Mouse (Mus musculus) midbrain, embryonic 12.5 days (tissue): ENCODE results near the gene Ext2. TPM values are rescaled to one million over a fixed set of nuclear protein-coding genes. Genes with fewer than 3 reads are reported as not detected.

Experiments used
- ATAC-seq: fragments of 200-750 bp; cut with Nextera tagmentation; 2 replicates; pipeline ENCODE4 v1.8.0; 2017; ENCODE audit warnings: low read depth, moderate TSS enrichment, moderate library complexity; ENCODE audit not compliant: low FRiP score
- H3K27ac ChIP-seq: fragments of 300-500 bp; sonication (generic); replicated peaks from 2 replicates; pipeline ENCODE4 v1.5.1; 2016; ENCODE audit warnings: mild to moderate bottlenecking
- H3K27me3 ChIP-seq: fragments of 300-500 bp; sonication (generic); 2 replicates; pipeline ENCODE4 v1.6.1; 2016; ENCODE audit warnings: mild to moderate bottlenecking
- H3K36me3 ChIP-seq: fragments of 300-500 bp; sonication (generic); 2 replicates; pipeline ENCODE4 v1.6.1; 2016
- H3K4me1 ChIP-seq: fragments of 300-500 bp; sonication (generic); 2 replicates; pipeline ENCODE4 v1.6.1; 2016
- H3K4me2 ChIP-seq: fragments of 300-500 bp; sonication (generic); replicated peaks from 2 replicates; pipeline ENCODE4 v1.6.1; 2016; ENCODE audit warnings: mild to moderate bottlenecking, moderate library complexity
- H3K4me3 ChIP-seq: fragments of 300-500 bp; sonication (generic); 2 replicates; pipeline ENCODE4 v1.5.1; 2016; ENCODE audit warnings: mild to moderate bottlenecking
- H3K9ac ChIP-seq: fragments of 300-500 bp; sonication (generic); replicated peaks from 2 replicates; pipeline ENCODE4 v1.6.1; 2016; ENCODE audit warnings: mild to moderate bottlenecking, moderate library complexity
- H3K9me3 ChIP-seq: fragments of 300-500 bp; sonication (generic); 2 replicates; pipeline ENCODE4 v1.6.1; 2016; ENCODE audit warnings: mild to moderate bottlenecking
- WGBS: fragments of 180-500 bp; shearing (Covaris S2); methylation state at CpG from one replicate; pipeline ENCODE4 v1.1.7; 2016; 5-methylcytosine and 5-hydroxymethylcytosine counted together
- polyA plus RNA-seq: library from polyadenylated mRNA; unstranded; fragments of >200 nt; fragmentation: Nextera tagmentation; extraction: Ambion mirVana; gene quantifications from 2 replicates; pipeline ENCODE4 v1.2.1, GENCODE M21; 2016

Gene Ext2
- polyA plus RNA-seq, 1 experiment from 2014 or later = 75.3 TPM

DNA sequence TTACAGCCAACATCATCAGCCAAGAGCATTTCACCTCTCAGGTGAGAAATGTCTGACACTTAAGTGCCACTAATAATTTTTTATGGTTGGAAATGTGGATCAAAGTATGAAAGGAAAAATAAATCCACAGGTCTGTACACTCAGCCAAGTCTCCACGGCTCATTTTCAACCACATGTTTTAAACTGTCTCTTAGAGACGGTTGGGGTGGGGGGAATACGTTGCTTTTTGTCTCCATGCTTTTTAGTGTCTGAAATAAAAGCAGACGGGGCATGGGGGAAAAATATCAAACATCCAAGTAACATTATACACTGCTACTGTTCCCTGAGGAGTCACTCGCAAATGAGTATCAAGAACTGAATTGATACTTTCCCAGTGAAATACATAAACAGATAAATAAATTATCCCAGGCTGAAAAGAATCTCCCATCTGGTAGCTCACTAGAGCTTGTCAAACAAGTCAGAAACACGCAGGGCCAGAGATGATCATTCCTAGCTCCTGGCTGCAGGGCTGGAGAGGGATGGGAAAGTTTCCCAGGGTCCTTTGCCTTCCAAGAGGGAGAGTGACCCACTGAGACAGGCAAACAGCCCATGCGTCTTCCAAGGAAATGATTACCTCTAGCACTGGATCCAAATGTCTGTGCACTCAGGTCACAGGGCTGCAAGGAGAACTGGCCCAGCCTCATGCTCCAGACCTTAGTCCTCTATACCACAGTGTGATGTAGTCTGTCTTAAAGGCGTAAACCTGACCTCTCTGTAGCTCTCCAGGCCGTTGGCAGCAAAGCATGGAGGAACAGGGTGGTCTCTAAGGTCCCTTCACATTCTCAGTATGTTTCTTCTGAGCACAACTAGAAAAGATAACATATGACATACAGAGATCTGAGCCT lies 102.3 kb downstream of the Ext2 start:
- no peak overlapping the region for H3K4me2 ChIP-seq
- H3K27ac ChIP-seq = no peak overlapping the region
- H3K9ac ChIP-seq = no peak overlapping the region
- ATAC-seq = no peak
- H3K27me3 ChIP-seq = no peaks in the 10 kb centered on the region
- WGBS = 79% methylated on average over 9 of the region's 9 CpGs
- H3K4me3 ChIP-seq = no peak overlapping the region
- peaks cover 1% of the 10 kb centered on the region; the same call in 1 of the 2 replicates for H3K9me3 ChIP-seq
- H3K36me3 ChIP-seq = peaks cover 6% of the 10 kb centered on the region; the same call in 1 of the 2 replicates
- H3K4me1 ChIP-seq = no peaks in the 10 kb centered on the region

DNA sequence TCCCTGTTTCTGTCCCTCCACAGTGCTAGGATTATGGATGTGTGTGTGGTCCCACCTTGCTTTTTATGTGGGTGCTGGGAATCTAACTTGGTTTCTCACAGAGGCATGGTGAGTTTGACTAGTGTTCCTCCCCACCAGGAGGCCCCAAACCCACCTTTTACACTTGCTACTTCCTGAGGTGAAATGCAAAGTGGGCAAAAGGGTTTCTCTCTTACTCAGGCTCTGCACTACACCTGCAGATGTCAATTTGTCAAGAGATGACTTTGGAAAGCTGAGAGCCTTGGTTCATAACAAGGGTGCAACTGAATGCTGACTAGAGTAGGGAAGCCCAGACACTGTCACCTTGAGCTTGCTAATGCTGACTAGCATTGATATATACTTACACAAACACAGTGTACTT lies 109.1 kb downstream of the Ext2 start:
- no peaks in the 10 kb centered on the region for H3K27me3 ChIP-seq
- no peak overlapping the region for H3K9ac ChIP-seq
- no peak overlapping the region for H3K4me3 ChIP-seq
- no peak for ATAC-seq
- H3K4me2 ChIP-seq = no peak overlapping the region
- H3K9me3 ChIP-seq = no peaks in the 10 kb centered on the region
- peaks cover 6% of the 10 kb centered on the region; the same call in 1 of the 2 replicates for H3K36me3 ChIP-seq
- no peaks in the 10 kb centered on the region for H3K4me1 ChIP-seq
- no peak overlapping the region for H3K27ac ChIP-seq

DNA sequence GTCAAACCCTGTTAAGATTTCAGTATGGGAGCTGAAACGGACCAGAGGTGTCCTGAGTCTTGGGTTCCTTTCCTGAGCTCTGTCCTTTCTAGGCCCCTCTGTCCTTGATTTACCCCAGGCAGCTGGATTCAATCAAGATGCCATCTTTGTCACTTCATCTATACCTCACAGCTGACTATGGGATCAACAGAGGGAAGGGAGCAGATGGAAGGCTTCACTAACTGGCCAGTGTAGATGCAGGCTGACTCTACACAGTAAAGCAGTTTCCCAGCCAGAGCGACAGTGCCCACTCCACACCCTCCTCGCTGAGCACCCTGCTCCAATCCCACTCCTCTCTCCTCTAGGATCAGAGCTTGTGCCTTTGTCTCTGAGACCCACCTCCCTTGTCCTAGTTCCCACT lies 110.9 kb downstream of the Ext2 start:
- 73% methylated on average over 3 of the region's 3 CpGs for WGBS
- H3K4me1 ChIP-seq = no peaks in the 10 kb centered on the region
- ATAC-seq = no peak

DNA sequence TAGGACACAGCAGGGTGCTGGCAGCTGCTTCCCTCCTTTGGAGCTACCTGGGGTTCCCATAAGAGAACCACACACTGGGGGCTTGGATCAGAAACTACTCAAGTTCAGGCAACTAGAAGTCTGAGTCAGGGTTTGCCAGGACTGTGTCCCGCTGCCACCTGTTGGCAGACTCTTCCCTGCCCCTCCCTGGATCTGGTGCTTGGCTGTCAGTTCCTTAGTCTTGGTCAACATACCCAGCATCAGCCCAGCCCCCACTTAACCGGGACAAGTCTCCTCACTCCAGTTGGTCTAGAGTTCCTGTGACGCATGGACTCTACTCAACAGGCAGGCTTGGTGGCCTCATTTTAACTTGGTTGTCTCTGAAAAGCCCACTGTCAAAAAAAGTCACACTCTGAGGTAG lies 112.7 kb downstream of the Ext2 start:
- no peaks in the 10 kb centered on the region for H3K36me3 ChIP-seq
- H3K9ac ChIP-seq = no peak overlapping the region
- no peak overlapping the region for H3K4me3 ChIP-seq
- no peak for ATAC-seq
- WGBS = 76% methylated on average over 3 of the region's 3 CpGs
- no peak overlapping the region for H3K4me2 ChIP-seq
- no peak overlapping the region for H3K27ac ChIP-seq
- H3K9me3 ChIP-seq = no peaks in the 10 kb centered on the region
- H3K4me1 ChIP-seq = no peaks in the 10 kb centered on the region
- no peaks in the 10 kb centered on the region for H3K27me3 ChIP-seq

More for the DNA sequence above, 110.9 kb downstream of the Ext2 start:
- H3K27ac ChIP-seq = no peak overlapping the region
- no peak overlapping the region for H3K9ac ChIP-seq
- H3K36me3 ChIP-seq = no peaks in the 10 kb centered on the region
- H3K9me3 ChIP-seq = no peaks in the 10 kb centered on the region
- no peak overlapping the region for H3K4me2 ChIP-seq
- H3K4me3 ChIP-seq = no peak overlapping the region
- H3K27me3 ChIP-seq = no peaks in the 10 kb centered on the region

DNA sequence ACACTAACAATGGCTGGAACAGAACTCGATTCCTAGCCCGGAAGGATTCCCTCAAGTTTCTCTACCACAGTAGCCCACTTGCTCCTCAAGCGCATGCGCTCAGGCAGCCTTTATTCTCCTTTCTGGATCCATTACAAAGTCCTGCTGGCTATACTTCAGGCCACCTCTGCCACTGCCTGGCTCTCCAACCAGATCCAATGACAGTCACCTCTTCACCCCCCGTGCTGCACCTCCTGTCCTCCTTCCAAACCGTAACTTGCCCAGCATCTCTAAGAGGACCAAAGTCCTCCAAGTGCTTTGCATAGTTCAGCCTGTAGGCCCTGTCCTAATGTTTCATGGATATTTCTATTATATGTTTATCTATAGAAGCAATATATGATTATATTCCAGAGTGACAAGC lies 113.1 kb downstream of the Ext2 start:
- Histone ChIP-seq H3K36me3 (no peaks in the 10 kb centered on the region), H3K4me3 (no peak overlapping the region), H3K27ac (no peak overlapping the region), H3K27me3 (no peaks in the 10 kb centered on the region), H3K9me3 (no peaks in the 10 kb centered on the region), H3K4me1 (no peaks in the 10 kb centered on the region), H3K4me2 (no peak overlapping the region), H3K9ac (no peak overlapping the region)
- 92% methylated on average over 6 of the region's 6 CpGs for WGBS
- ATAC-seq = no peak

DNA sequence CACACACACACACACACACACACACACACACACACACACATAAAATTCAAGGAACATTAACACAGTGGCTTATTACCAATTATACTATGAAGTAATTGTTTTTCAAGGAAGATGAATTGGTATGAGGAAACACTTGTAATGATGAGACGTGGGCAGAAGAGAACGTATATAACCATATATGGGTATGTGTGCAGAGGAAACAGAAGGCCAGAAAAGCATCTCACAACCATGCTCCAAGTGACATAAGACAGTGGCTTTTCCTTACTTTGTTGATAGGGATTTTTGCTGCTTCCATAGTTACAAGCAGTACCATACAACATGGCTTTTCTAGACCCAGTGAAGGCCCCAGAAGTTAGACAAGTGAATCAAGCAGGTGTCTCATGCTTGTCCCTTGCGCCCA lies 115.5 kb downstream of the Ext2 start:
- no peak overlapping the region for H3K4me2 ChIP-seq
- H3K4me3 ChIP-seq = no peak overlapping the region
- H3K9ac ChIP-seq = no peak overlapping the region
- peaks cover 9% of the 10 kb centered on the region; the same call in 1 of the 2 replicates for H3K36me3 ChIP-seq
- no peak for ATAC-seq
- no peaks in the 10 kb centered on the region for H3K27me3 ChIP-seq
- no peaks in the 10 kb centered on the region for H3K9me3 ChIP-seq
- no peaks in the 10 kb centered on the region for H3K4me1 ChIP-seq
- no peak overlapping the region for H3K27ac ChIP-seq
- 95% methylated on average over 3 of the region's 3 CpGs for WGBS

DNA sequence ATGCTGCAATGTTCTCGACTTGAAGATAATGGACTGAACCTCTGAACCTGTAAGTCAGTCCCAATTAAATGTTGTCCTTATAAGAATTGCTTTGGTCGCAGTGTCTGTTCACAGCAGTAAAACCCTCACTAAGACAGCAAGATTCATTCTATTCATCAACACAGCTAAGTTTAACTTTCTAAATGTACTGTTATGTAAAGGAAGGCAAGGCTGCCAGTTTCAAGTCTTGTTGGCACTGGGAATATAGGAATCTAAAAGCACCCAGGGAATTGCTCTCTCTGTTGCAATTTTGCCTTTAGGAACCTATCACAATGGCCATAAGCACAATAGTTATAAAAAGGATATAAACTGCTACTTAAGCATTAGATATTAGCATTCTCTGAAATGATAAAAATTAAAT lies 116.0 kb downstream of the Ext2 start:
- Histone ChIP-seq H3K4me1 (no peaks in the 10 kb centered on the region), H3K4me2 (no peak overlapping the region), H3K4me3 (no peak overlapping the region), H3K27me3 (no peaks in the 10 kb centered on the region), H3K36me3 (peaks cover 9% of the 10 kb centered on the region; the same call in 1 of the 2 replicates), H3K27ac (no peak overlapping the region), H3K9ac (no peak overlapping the region), H3K9me3 (no peaks in the 10 kb centered on the region)
- WGBS = 92% methylated on average over 2 of the region's 2 CpGs
- no peak for ATAC-seq

DNA sequence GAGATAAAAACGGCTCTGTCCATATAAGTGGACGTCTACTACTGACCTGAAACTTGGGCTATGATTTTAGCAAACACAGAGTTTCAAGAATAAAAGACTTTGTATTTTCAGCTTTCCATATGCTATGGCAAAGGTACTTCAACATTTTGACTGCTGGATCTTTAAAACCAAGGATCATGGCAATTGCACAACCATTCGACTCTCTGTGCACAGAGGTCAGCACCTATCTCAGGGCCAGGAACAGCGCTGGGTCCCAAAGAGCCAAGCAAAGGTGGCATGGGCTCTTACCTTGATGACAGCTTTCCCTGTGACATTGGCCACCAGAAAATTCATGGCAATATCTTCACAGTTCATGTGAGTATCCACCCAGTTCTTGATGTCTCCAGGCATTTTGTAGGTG lies 118.2 kb downstream of the Ext2 start:
- Histone ChIP-seq H3K27me3 (no peaks in the 10 kb centered on the region), H3K4me1 (no peaks in the 10 kb centered on the region), H3K36me3 (peaks cover 9% of the 10 kb centered on the region; the same call in 1 of the 2 replicates), H3K27ac (no peak overlapping the region), H3K4me3 (no peak overlapping the region), H3K9ac (no peak overlapping the region), H3K9me3 (no peaks in the 10 kb centered on the region), H3K4me2 (no peak overlapping the region)
- 86% methylated on average over 4 of the region's 4 CpGs for WGBS
- ATAC-seq = no peak

DNA sequence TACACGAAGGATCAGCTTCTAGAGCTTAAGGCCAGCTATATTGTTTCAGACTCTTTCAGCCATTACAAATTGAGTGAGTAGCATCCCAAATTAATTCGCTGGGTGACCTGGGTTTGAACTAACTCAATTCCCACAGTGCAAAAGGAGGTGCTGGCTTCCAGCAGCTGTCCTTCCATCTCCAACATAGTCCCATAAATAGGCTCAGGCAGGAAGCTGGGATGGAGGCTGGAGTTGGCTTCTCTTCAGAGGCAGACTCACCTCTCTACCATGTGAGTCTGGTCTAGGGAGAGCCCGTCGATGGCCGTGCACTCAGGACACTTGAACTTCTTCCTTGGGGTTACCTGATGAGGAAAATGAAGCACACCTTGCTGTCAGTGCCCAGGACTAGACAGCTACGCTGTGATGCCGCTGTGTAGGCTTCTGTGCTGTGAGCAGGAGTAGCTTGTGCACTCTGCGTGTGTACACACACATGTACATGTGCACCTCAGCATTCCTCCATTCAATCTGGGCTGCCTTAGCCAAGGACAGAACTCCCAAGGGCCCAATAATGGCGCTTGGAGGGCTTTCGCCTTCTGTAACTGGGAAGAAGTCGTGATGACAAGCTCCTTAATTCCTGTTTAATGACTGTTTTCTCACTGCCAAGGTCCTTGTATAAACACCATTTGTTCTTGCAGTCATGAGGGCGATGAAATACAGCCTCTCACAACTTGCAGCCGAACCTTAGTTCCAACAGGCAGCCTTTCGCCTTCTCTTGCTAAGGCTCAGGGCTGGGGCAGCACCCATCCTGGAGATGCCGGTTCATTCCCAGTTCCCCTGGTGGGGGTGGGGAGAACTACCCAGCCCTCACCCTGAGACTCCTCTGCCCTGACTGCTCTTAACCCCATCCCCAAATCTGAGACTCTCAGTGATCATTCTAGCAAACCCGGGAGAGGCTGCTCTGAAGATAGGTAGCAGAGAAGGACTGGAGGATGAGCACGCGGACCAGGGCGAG lies 119.1 kb downstream of the Ext2 start:
- Histone ChIP-seq H3K9ac (no peak overlapping the region), H3K27me3 (no peaks in the 10 kb centered on the region), H3K36me3 (peaks cover 9% of the 10 kb centered on the region; the same call in 1 of the 2 replicates), H3K27ac (no peak overlapping the region), H3K4me1 (no peaks in the 10 kb centered on the region), H3K4me2 (no peak overlapping the region), H3K4me3 (no peak overlapping the region), H3K9me3 (no peaks in the 10 kb centered on the region)
- WGBS = 88% methylated on average over 19 of the region's 19 CpGs
- no peak for ATAC-seq

DNA sequence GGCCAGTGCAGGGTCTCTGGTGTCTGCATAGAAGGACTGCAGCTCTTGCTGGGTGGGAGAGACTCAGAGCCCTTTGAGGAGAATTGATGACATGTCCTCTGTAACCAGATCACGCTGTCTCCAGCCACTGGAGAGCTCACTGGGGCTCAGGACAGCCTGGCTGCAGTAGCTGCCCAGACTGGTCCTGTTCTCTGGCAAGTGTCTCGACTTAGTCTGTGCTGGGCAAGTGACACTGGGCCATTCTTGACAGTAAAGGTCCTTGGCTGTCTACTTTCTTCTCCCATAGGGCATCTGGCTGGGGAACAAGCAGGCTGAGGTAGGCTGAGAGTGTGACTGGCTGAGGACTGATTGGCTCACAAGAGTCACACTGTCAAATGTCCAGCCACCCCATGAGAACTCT lies 123.0 kb downstream of the Ext2 start:
- Histone ChIP-seq H3K36me3 (peaks cover 9% of the 10 kb centered on the region; the same call in 1 of the 2 replicates), H3K9me3 (no peaks in the 10 kb centered on the region), H3K27ac (no peak overlapping the region), H3K4me3 (no peak overlapping the region), H3K4me2 (no peak overlapping the region), H3K27me3 (no peaks in the 10 kb centered on the region), H3K9ac (no peak overlapping the region), H3K4me1 (peaks cover 14% of the 10 kb centered on the region)
- no peak for ATAC-seq
- 85% methylated on average over 2 of the region's 2 CpGs for WGBS

DNA sequence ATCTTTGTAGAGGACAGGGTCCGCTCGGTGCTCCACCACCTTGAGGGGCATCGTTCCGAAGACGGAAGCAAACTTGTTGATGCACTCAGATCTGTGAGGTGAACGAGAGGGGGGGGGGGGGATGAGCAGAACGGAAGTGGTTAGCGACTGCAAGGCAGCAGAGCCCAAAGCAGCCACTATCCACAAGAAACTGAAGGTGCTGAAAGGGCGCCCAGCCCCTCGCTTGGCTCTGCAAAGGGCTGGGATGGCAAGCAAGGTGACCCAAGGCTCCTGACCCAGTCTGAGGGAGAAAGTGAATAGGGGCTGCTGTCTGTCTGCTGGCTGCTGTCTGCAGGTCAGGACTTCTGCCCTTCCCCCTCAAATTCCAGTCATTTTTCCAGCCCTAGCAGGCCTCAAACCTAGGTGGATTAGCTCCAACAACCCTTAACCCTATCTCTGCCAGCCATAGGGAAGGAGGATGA lies 126.2 kb downstream of the Ext2 start:
- Histone ChIP-seq H3K9me3 (no peaks in the 10 kb centered on the region), H3K4me2 (no peak overlapping the region), H3K36me3 (no peaks in the 10 kb centered on the region), H3K4me3 (no peak overlapping the region), H3K4me1 (peaks cover 14% of the 10 kb centered on the region), H3K27me3 (no peaks in the 10 kb centered on the region; the same call in 1 of the 2 replicates), H3K27ac (no peak overlapping the region), H3K9ac (no peak overlapping the region)
- 31% methylated on average over 8 of the region's 10 CpGs for WGBS
- no peak for ATAC-seq

DNA sequence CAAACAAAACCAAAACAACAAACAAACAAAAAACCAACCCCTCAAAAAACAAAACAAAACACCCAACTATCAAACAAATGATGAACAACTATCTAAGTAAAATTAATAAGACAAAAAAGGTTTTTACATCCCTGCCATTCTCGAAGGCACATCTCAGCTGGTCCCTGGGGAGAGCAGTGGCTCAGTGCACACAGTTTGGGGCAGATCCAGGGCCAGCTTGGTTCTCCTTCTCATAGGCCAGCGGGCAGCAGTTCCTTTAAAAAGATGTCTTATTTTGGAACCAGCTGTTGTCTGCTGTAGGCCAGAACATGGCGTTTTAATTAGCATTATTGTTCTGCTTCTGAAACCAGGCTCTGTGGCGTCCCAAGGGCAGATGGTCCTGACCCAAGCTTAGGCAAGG lies 129.3 kb downstream of the Ext2 start:
- no peak for ATAC-seq

More for the DNA sequence above, 129.3 kb downstream of the Ext2 start:
- no peak overlapping the region for H3K4me3 ChIP-seq
- no peaks in the 10 kb centered on the region for H3K9me3 ChIP-seq
- no peaks in the 10 kb centered on the region for H3K36me3 ChIP-seq
- 48% methylated on average over 4 of the region's 4 CpGs for WGBS
- H3K27me3 ChIP-seq = no peaks in the 10 kb centered on the region; the same call in 1 of the 2 replicates
- peaks cover 14% of the 10 kb centered on the region for H3K4me1 ChIP-seq
- H3K4me2 ChIP-seq = no peak overlapping the region
- H3K9ac ChIP-seq = no peak overlapping the region
- no peak overlapping the region for H3K27ac ChIP-seq
